Mouse (Mus musculus): ENCODE data around the gene Pbrm1. TPM values are rescaled to one million over a fixed set of nuclear protein-coding genes. Genes with fewer than 3 reads are reported as not detected.

Gene Pbrm1
- total RNA-seq, 2 experiments from 2014 or later: 69.4 to 84.8 TPM

DNA sequence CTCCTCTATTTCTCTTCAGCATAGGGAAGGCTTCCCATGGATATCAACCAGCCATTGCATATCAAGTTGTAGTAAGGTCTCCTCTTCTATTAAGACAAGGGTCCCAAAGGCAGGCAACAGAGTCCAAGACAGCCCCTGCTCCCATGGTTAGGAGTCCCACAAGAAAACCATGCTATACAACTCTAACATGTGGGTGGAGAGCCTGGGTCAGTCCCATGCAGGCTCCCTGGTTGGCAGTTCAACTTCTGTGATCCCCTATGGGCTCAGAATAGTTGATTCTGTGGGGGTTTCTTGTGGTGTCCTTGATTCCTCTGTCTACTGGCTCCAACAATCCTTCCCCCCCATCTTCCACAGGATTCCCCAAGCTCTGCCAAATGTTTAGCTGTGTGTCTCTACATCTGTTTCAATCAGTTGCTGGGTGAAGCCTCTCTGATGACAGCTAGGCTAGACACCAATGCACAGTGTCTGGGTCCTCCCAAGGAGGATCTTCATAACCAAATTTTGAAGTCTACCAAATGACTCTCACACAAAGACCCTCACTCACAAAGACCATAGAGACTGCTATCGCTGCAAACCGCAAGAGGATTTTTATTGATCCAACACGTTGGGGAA, 59.8 kb downstream of the Pbrm1 start:
- ATAC-seq (replicated peaks; ENCODE audit: low FRiP score, poor library complexity, severe bottlenecking): no peak

GRCm38 (mm10) chr14:31079313-31080028, 60.5 kb downstream of the Pbrm1 start:
- no peak for ATAC-seq (replicated peaks; ENCODE audit: low FRiP score, poor library complexity, severe bottlenecking)

- ATAC-seq (replicated peaks; ENCODE audit: low FRiP score, poor library complexity, severe bottlenecking): no peak
Measured at GRCm38 (mm10) chr14:31081147-31081546, 62.2 kb downstream of the Pbrm1 start.

- peak; percentile 57; the same call in 1 of the 2 replicates for ATAC-seq (replicated peaks; ENCODE audit: low FRiP score, poor library complexity, severe bottlenecking)
Measured at GRCm38 (mm10) chr14:31087433-31087832, 68.5 kb downstream of the Pbrm1 start.

- ATAC-seq (replicated peaks; ENCODE audit: low FRiP score, poor library complexity, severe bottlenecking): no peak
Measured at GRCm38 (mm10) chr14:31088515-31088914, 69.6 kb downstream of the Pbrm1 start.

- ATAC-seq (replicated peaks; ENCODE audit: low FRiP score, poor library complexity, severe bottlenecking): no peak
Measured at GRCm38 (mm10) chr14:31089918-31090317, 71.0 kb downstream of the Pbrm1 start.

DNA sequence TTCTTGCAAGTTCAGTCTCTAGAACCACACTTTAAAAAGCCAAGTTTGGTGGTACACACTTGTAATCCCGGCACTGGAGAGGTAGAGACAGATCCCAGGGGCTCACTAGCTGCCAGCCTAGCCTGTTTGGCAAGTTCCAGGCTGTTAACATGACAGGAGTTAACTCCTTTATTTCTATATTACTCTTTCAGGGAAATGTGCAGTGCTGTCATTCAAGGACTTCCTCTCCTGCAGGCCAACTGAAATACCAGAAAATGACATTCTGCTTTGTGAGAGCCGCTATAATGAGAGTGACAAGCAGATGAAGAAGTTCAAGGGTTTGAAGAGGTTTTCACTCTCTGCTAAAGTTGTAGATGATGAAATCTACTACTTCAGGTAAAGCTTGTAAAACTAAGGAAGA, 86.2 kb downstream of the Pbrm1 start:
- no peak for ATAC-seq (replicated peaks; ENCODE audit: low FRiP score, poor library complexity, severe bottlenecking)

DNA sequence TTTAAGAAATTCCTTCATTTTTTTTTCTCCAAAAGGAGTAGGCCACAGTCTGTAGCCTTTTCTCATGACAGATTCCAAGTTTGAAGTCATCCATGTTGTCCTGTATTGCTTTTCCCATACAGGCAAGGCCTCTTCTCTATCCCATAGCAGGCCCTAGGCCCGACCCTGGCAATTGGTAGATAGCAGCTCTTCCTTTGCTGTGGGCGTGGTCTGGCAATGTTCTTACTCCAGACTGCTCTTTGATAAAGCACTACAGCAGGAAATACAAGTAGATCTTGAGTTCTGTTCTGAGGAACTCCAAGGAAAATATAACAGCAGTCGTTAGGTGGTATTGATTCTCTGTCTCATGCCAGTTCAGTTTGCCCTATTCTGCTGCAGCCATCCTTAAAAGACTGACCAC, 91.7 kb downstream of the Pbrm1 start:
- ATAC-seq (replicated peaks; ENCODE audit: low FRiP score, poor library complexity, severe bottlenecking): peak; percentile 95

- no peak for ATAC-seq (replicated peaks; ENCODE audit: low FRiP score, poor library complexity, severe bottlenecking)
Measured at GRCm38 (mm10) chr14:31112187-31112586, 93.2 kb downstream of the Pbrm1 start.

GRCm38 (mm10) chr14:31114011-31114410, 95.1 kb downstream of the Pbrm1 start:
- ATAC-seq (replicated peaks; ENCODE audit: low FRiP score, poor library complexity, severe bottlenecking): no peak

DNA sequence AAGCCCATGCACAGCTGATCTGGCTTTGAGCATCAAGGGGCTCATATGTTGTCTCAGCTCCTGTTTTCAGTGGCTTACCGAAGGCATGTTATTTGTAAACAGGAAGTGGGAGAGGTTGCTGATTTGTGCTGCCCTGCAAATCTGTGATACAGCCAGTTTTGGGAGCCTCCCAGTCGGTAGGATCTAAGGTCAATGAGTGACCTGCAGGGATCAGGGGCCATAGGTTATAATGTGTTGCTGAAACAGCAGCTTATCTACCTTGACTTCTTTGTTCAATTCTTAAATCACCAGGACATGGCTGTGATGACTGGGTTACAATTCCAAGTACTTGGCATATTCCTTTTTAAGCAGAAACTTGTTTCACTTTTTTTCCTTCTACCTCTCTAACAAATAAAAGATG, 96.6 kb downstream of the Pbrm1 start:
- ATAC-seq (replicated peaks; ENCODE audit: low FRiP score, poor library complexity, severe bottlenecking): no peak

DNA sequence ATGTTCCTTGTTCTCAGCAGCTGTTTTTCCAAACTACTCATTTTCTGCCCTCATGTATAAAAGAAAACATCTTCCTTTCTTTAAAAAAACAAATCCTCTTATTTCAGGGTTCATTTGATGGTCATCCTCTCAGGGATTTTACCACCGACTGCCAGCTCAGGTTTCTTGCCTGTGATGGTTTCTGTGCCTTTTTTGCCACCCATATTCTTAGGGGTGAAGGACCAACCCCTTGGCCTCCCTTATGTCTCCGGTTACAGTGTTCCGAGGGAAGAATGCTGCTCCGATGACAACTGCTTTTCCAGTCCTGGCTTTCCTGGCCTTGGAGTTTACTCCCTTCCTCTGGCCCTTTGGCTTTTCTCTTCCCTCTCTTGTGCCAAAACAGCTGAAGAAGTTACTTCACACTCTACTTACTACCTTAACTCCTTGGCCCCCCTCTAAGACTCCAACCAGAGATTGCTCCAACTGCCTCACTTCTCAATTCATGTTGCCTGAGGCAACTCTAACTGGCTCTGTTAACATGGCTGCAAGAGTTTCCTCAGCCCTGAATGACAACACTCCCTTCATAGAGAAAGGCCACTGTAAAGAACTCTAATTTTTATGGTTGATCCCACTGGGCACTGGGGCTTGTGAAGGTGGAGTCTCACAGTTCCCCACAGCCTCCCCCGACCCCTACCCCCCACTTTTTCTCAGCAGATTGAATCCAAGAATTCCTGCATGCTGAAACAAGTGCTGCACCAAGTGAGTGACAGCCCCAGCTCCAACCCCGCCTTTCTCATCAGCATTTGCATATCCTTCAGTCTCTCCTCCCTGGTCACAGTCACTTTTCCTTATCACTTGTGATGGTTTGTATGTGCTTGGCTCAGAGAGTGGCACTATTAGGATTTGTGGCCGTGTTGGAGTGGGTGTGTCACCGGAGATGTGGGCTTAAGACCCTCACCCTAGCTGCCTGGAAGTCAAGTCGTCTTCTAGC, 106.5 kb downstream of the Pbrm1 start:
- ATAC-seq (replicated peaks; ENCODE audit: low FRiP score, poor library complexity, severe bottlenecking): no peak

DNA sequence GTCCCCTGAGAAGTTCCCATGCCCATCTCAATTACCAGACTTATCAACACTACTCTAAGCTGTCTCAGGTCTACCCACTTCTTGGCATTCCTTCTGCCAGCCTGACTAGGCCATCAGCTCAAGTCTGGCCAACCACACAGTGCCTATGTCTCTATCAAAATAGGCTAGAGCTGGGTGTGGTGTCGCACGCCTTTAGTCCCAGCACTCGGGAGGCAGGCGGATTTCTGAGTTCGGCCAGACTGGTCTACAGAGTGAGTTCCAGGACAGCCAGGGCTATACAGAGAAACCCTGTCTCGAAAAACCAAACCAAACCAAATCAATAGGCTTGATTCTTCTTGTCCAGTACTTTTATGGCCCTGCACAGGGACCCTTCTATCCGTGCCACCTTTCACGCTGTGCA, 107.9 kb downstream of the Pbrm1 start:
- peak; percentile 29; the same call in 1 of the 2 replicates for ATAC-seq (replicated peaks; ENCODE audit: low FRiP score, poor library complexity, severe bottlenecking)

DNA sequence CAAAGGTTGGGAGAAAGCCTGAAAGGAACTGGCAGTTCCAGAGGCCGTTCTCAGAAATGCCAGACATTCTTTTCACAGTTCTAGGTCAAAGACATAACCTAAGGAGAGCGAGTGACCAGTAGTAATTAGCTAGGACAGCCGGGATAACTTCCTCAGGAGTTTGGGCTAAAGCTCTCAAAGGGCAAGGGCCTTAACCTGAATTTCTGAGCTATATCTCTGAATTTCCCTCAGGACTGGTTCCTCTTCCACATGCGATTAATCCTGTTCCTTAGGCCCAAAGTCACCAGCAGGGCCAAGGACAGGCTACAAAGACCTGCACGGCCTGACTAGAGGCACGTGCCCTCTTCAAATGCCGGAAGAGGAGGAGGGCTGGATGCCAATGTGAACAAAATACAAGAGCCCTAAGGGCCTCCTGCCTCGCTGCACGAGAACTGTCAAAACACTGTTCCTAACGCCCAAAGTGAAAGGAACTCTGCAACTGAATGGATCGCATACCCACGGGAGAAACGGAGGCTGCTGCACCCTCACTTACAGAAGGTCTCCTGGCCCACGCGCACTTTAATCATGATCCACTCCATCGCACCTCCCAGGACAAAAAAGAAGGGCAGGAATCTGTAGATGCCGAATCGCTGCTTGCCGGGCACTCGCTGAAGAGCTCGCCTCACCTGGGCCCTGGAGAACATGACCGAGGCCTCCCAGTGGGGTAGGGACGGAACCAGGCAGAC, 109.3 kb downstream of the Pbrm1 start:
- peak; percentile 26 for ATAC-seq (replicated peaks; ENCODE audit: low FRiP score, poor library complexity, severe bottlenecking)

- peak; percentile 88 for ATAC-seq (replicated peaks; ENCODE audit: low FRiP score, poor library complexity, severe bottlenecking)
Measured at GRCm38 (mm10) chr14:31128826-31129219, 109.9 kb downstream of the Pbrm1 start, which contains the start of gene Smim4. Gene Smim4 (minus strand): TSS chr14:31128956.

- ATAC-seq (replicated peaks; ENCODE audit: low FRiP score, poor library complexity, severe bottlenecking): no peak
Measured at GRCm38 (mm10) chr14:31129326-31130235, 110.6 kb downstream of the Pbrm1 start.

DNA sequence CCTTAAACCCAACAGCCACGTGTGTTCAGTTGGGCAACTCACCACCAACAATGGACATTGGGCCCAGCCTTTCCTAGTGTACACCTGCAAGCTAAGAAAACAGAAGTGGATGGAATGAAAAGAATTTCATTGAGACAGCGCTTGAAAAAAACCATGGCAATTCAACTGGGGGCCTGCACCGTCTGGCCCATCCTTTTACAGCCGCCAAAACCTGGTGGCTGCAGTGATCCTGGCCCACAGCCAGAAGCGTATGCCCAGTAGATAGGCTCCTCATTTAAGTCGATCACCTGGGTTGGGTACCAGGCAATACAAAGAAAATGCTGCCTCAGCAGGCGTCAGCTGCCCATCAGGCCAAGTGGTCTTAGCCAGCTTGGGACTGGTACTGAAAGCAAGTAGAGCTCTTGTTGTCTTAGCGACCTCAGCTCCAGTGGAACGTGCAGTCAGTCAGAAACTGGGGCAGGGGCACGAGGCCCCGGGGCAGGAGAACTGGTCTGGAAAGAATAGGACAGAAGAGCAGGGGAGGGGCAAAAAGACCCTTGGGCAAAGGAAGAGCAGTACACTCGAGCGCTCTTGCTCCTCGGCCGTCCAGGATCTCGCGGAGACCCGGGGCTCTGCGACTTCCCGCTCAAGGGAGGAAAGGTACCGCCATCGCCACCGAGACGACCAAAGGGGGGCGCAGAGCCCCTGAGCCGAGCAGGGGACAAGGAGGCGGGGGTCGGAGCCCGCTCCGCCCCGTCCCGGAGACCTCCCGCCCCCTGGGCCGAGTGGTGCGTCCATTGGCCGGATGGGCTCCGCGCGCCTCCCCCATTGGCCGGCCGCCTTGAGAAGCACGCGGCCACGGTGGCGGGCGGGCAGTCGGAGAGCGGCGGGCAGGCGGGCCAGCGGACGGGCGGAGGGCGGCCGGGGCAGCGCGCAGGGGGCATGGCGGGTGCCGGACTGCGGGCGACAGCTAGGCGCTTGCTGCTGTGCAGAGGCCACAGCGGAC, 111.6 kb downstream of the Pbrm1 start, which contains the start of gene Nt5dc2:
Gene Nt5dc2, plus strand, starts transcription at position 818 of the 985 bp plus-strand sequence.
- peak; percentile 60 for ATAC-seq (replicated peaks; ENCODE audit: low FRiP score, poor library complexity, severe bottlenecking)

All from erythroblast, adult 5-6 weeks (primary cell).